Mouse (Mus musculus) neural tube, embryonic 11.5 days (tissue): ENCODE measurements around the gene Spon2. TPM values are rescaled to one million over a fixed set of nuclear protein-coding genes. Genes with fewer than 3 reads are reported as not detected.

Source experiments
- ATAC-seq: fragments of 200-750 bp; cut with Nextera tagmentation; 2 replicates; pipeline ENCODE4 v1.8.0; 2017; ENCODE audit warnings: moderate number of reproducible peaks, mild to moderate bottlenecking, moderate TSS enrichment, moderate library complexity; ENCODE audit not compliant: insufficient read depth, low FRiP score, low TSS enrichment
- DNase-seq: peaks from one replicate; pipeline ENCODE4 v3.0.0-alpha.2; 2015; ENCODE audit warnings: low spot score
- H3K27ac ChIP-seq: fragments of 300-500 bp; sonication (generic); 2 replicates; pipeline ENCODE4 v1.5.1; 2014; ENCODE audit warnings: low read depth, mild to moderate bottlenecking, low read length
- H3K27me3 ChIP-seq: fragments of 300-500 bp; sonication (generic); 2 replicates; pipeline ENCODE4 v1.6.1; 2014; ENCODE audit warnings: mild to moderate bottlenecking, low read length, mixed read lengths; ENCODE audit not compliant: control insufficient read depth, insufficient read depth
- H3K36me3 ChIP-seq: fragments of 300-500 bp; sonication (generic); 2 replicates; pipeline ENCODE4 v1.6.1; 2014; ENCODE audit warnings: mild to moderate bottlenecking, low read length, moderate library complexity, mixed read lengths; ENCODE audit not compliant: control insufficient read depth, insufficient read depth
- H3K4me1 ChIP-seq: fragments of 300-500 bp; sonication (generic); 2 replicates; pipeline ENCODE4 v1.6.1; 2014; ENCODE audit warnings: low read length, mixed read lengths; ENCODE audit not compliant: control insufficient read depth, insufficient read depth
- H3K4me2 ChIP-seq: fragments of 300-500 bp; sonication (generic); 2 replicates; pipeline ENCODE4 v1.6.1; 2014; ENCODE audit warnings: low read depth, mild to moderate bottlenecking, moderate library complexity
- H3K4me3 ChIP-seq: fragments of 300-500 bp; sonication (generic); 2 replicates; pipeline ENCODE4 v1.5.1; 2014; ENCODE audit warnings: low read depth, low read length
- H3K9ac ChIP-seq: fragments of 300-500 bp; sonication (generic); 2 replicates; pipeline ENCODE4 v1.6.1; 2014; ENCODE audit warnings: mild to moderate bottlenecking, low read length
- H3K9me3 ChIP-seq: fragments of 300-500 bp; sonication (generic); 2 replicates; pipeline ENCODE4 v1.6.1; 2016; ENCODE audit warnings: low read length; ENCODE audit not compliant: control insufficient read depth
- WGBS: fragments of 180-500 bp; shearing (Covaris S2); extraction: QIAGEN DNeasy Blood & Tissue Kit; methylation state at CpG from one replicate; pipeline ENCODE4 v1.1.7; 2014; 5-methylcytosine and 5-hydroxymethylcytosine counted together
- polyA plus RNA-seq: library from polyadenylated mRNA; unstranded; fragments of >200 nt; fragmentation: Nextera tagmentation; extraction: Ambion mirVana; gene quantifications from 2 replicates; pipeline ENCODE4 v1.2.1, GENCODE M21; 2014

Gene Spon2
- polyA plus RNA-seq, 1 experiment from 2014 or later = 2.6 TPM

- H3K4me3 ChIP-seq = no peak overlapping the region
- H3K27me3 ChIP-seq = no peaks in the 10 kb centered on the region
- no peak overlapping the region for H3K4me2 ChIP-seq
- no peaks in the 10 kb centered on the region for H3K36me3 ChIP-seq
- H3K9ac ChIP-seq = no peak overlapping the region
- DNase-seq (peak; percentile 30), ATAC-seq (no peak)
- H3K4me1 ChIP-seq = no peaks in the 10 kb centered on the region
- 73% methylated on average over 9 of the region's 9 CpGs for WGBS
- H3K27ac ChIP-seq = no peak overlapping the region
- no peaks in the 10 kb centered on the region for H3K9me3 ChIP-seq
Observed at GRCm38 (mm10) chr5:33195246-33195852, 22.9 kb downstream of the Spon2 start.

- Histone ChIP-seq H3K4me3 (no peak overlapping the region), H3K27me3 (no peaks in the 10 kb centered on the region), H3K27ac (no peak overlapping the region), H3K4me1 (no peaks in the 10 kb centered on the region), H3K9ac (no peak overlapping the region), H3K36me3 (no peaks in the 10 kb centered on the region), H3K4me2 (no peak overlapping the region), H3K9me3 (no peaks in the 10 kb centered on the region)
- DNase-seq (no peak), ATAC-seq (no peak)
- WGBS = 70% methylated on average over 7 of the region's 7 CpGs
Observed at GRCm38 (mm10) chr5:33193567-33193966, 24.7 kb downstream of the Spon2 start.

Other genes starting within 250 kb of the Spon2 start
- gene Ywhah, start 199.6 kb downstream of the Spon2 start, polyA plus RNA-seq = 483 and 486 TPM in 2 replicates
- gene Slc5a1, start 114.2 kb downstream of the Spon2 start, polyA plus RNA-seq = not detected in 2 replicates
- 591 and 593 TPM in 2 replicates for gene Ctbp1, start 56.5 kb upstream of the Spon2 start, polyA plus RNA-seq
- gene Maea, start 117.1 kb upstream of the Spon2 start, polyA plus RNA-seq = 137 and 154 TPM in 2 replicates
- gene Uvssa, start 160.1 kb upstream of the Spon2 start, polyA plus RNA-seq = 6.5 and 7.0 TPM in 2 replicates
- gene Nkx1-1, start 215.5 kb upstream of the Spon2 start, polyA plus RNA-seq = 0.59 and 1.2 TPM in 2 replicates